Mouse (Mus musculus) liver, embryonic 11.5 days (tissue): Measurements from ENCODE around the gene Olfr665. TPM values are rescaled to one million over a fixed set of nuclear protein-coding genes. Genes with fewer than 3 reads are reported as not detected.
"Not testable (repeated sequence)": the region's sequence is repeated elsewhere in the genome, so short reads cannot be mapped to it uniquely, and the experiment has no call there.

Source experiments
- ATAC-seq: fragments of 200-750 bp; cut with Nextera tagmentation; replicated peaks from 2 replicates; pipeline ENCODE4 v1.8.0; 2017; ENCODE audit warnings: moderate number of reproducible peaks, mild to moderate bottlenecking, moderate TSS enrichment, moderate library complexity; ENCODE audit not compliant: low FRiP score
- DNase-seq: peaks from one replicate; pipeline ENCODE4 v3.0.0-alpha.2; 2017; ENCODE audit warnings: low spot score
- H3K27ac ChIP-seq: fragments of 300-500 bp; sonication (generic); 2 replicates; pipeline ENCODE4 v1.5.1; 2014; ENCODE audit warnings: mild to moderate bottlenecking, low read depth, low read length, control low read depth
- H3K27me3 ChIP-seq: fragments of 300-500 bp; sonication (generic); replicated peaks from 2 replicates; pipeline ENCODE4 v1.6.1; 2014; ENCODE audit warnings: low read length, mixed read lengths; ENCODE audit not compliant: control insufficient read depth, insufficient read depth
- H3K36me3 ChIP-seq: fragments of 300-500 bp; sonication (generic); 2 replicates; pipeline ENCODE4 v1.6.1; 2014; ENCODE audit warnings: mild to moderate bottlenecking, low read length, moderate library complexity, mixed read lengths; ENCODE audit not compliant: control insufficient read depth, insufficient read depth
- H3K4me1 ChIP-seq: fragments of 300-500 bp; sonication (generic); replicated peaks from 2 replicates; pipeline ENCODE4 v1.6.1; 2014; ENCODE audit warnings: low read length, mixed read lengths; ENCODE audit not compliant: control insufficient read depth, insufficient read depth
- H3K4me2 ChIP-seq: fragments of 300-500 bp; sonication (generic); 2 replicates; pipeline ENCODE4 v1.6.1; 2014; ENCODE audit warnings: mild to moderate bottlenecking, control low read depth, moderate library complexity
- H3K4me3 ChIP-seq: fragments of 300-500 bp; sonication (generic); 2 replicates; pipeline ENCODE4 v1.5.1; 2014; ENCODE audit warnings: low read depth, low read length, control low read depth
- H3K9ac ChIP-seq: fragments of 300-500 bp; sonication (generic); 2 replicates; pipeline ENCODE4 v1.6.1; 2014; ENCODE audit warnings: low read depth, low read length, control low read depth
- H3K9me3 ChIP-seq: fragments of 300-500 bp; sonication (generic); 2 replicates; pipeline ENCODE4 v1.6.1; 2016; ENCODE audit warnings: low read length, inconsistent platforms, mixed read lengths; ENCODE audit not compliant: control insufficient read depth
- WGBS: fragments of 180-500 bp; shearing (Covaris S2); extraction: QIAGEN DNeasy Blood & Tissue Kit; methylation state at CpG from one replicate; pipeline ENCODE4 v1.1.7; 2014; 5-methylcytosine and 5-hydroxymethylcytosine counted together
- polyA plus RNA-seq: library from polyadenylated mRNA; unstranded; fragments of >200 nt; fragmentation: Nextera tagmentation; extraction: Ambion mirVana; gene quantifications from 2 replicates; pipeline ENCODE4 v1.2.1, GENCODE M21; 2014

Gene Olfr665
- not detected in 2 replicates for polyA plus RNA-seq

DNA sequence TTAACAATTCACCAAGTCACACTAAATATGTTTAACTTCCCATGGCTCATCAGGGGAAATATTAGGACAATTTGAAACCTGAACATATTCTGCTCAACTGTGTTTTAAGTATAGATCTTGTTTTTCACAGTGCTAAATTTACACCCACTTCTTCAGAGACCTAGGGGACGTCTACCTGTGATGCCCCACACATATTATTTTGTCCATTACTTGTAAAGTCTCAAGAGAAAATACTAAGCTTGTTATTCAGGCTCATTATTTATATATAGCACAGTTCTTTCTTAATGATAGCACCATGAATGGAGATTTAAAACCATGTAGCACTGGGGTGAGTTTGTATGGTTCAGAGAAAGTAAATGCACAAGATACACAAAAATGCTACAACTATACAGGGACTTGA, at the start of gene Olfr665:
Olfr665 (plus strand) TSS at position 301 of the 400 bp plus-strand sequence.
- H3K4me3 ChIP-seq = no peak within 1 kb of the TSS
- WGBS = 32% methylated on average over 1 of the region's 1 CpGs
- no peak within 1 kb of the TSS for H3K27ac ChIP-seq
- no peaks in the 10 kb centered on the region for H3K36me3 ChIP-seq
- no peaks in the 10 kb centered on the region for H3K9me3 ChIP-seq
- H3K27me3 ChIP-seq = no peaks in the 10 kb centered on the region
- H3K4me2 ChIP-seq = no peak within 1 kb of the TSS
- H3K4me1 ChIP-seq = no peaks in the 10 kb centered on the region
- H3K9ac ChIP-seq = no peak within 1 kb of the TSS
- no peak for DNase-seq
- ATAC-seq = no peak

DNA sequence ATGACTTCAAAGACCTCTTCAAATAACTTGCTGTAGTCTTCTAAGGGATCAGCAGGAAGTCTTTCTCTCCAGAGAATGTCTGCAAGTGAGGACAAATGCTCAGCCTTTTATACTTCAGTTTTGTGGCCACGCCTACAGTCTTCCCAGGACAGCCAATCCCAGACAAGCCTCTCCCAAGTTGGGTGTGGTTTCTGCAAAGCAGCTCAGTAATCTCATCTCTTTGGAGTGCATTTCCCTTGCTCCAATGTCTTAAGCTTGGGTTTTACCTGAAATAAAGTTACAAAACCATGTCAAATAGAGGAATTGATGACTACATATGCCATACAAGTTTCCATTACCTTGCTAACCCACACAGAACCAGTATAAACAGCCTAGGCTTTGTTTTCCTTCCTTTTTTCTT, 35.3 kb upstream of the Olfr665 start, which contains the start of gene Usp17lb:
Usp17lb (minus strand) TSS at position 101 of the 400 bp plus-strand sequence.
- WGBS = 63% methylated on average over 1 of the region's 1 CpGs
- no peaks in the 10 kb centered on the region for H3K36me3 ChIP-seq
- ATAC-seq = no peak
- no peaks in the 10 kb centered on the region for H3K27me3 ChIP-seq
- no peak within 1 kb of the TSS for H3K27ac ChIP-seq
- DNase-seq = no peak
- no peaks in the 10 kb centered on the region for H3K4me1 ChIP-seq
- H3K9ac ChIP-seq = no peak within 1 kb of the TSS
- H3K4me3 ChIP-seq = no peak within 1 kb of the TSS
- H3K4me2 ChIP-seq = no peak within 1 kb of the TSS
- H3K9me3 ChIP-seq = no peaks in the 10 kb centered on the region

DNA sequence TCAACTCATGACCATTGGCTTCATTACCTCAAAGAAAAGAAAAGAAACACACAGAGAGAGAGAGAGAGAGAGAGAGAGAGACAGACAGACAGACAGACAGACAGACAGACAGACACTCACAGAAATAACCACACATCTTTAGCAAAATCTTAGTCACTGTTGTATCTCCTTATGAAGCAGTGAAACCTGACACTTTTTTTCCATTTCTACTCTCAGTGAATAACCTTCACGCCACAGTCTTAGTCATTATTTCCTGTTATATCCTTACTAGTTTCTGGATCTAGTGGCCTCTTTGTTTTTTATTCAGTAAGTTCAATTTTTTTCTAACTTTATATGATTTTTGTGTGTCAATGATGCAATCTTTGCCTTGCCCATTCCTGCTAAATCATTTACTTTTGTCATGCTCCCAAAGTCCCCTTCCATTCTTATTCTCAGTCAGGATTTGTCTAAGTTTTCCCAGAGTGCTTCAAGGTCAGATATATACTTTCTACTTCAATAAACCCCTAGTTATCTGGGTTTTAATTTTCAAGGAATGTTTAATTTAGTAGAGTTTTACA, 34.0 kb upstream of the Olfr665 start:
- Histone ChIP-seq H3K27me3 (no peaks in the 10 kb centered on the region), H3K9ac (no peak overlapping the region), H3K4me2 (no peak overlapping the region), H3K27ac (no peak overlapping the region), H3K9me3 (no peaks in the 10 kb centered on the region), H3K36me3 (no peaks in the 10 kb centered on the region), H3K4me3 (no peak overlapping the region), H3K4me1 (no peaks in the 10 kb centered on the region)
- ATAC-seq (no peak), DNase-seq (no peak)
- WGBS = 71% methylated on average over 1 of the region's 1 CpGs

DNA sequence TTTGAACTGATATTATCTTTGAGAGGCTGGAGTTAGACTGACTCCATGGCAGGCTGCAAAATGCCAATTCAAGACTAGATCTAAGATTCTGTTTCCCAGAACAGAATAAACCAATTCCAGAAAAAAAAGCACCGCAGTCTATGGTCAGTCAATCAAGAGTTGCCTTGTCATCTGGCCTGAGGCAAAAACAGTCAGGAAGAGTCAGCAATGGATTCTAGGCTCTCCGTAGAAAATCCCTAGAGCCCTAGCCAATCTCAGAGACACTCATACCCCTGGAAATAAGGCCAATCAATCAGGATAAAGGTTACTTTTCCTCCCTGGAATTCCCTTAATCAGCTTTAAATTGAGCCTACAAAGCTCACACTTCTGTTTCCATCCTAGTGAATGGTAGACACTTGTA, 26.3 kb upstream of the Olfr665 start:
- DNase-seq, H3K4me1 ChIP-seq, H3K27ac ChIP-seq, H3K9me3 ChIP-seq, H3K4me3 ChIP-seq, ATAC-seq, H3K36me3 ChIP-seq, H3K4me2 ChIP-seq, H3K27me3 ChIP-seq, H3K9ac ChIP-seq: not testable (repeated sequence)
- 82% methylated on average over 2 of the region's 2 CpGs for WGBS

DNA sequence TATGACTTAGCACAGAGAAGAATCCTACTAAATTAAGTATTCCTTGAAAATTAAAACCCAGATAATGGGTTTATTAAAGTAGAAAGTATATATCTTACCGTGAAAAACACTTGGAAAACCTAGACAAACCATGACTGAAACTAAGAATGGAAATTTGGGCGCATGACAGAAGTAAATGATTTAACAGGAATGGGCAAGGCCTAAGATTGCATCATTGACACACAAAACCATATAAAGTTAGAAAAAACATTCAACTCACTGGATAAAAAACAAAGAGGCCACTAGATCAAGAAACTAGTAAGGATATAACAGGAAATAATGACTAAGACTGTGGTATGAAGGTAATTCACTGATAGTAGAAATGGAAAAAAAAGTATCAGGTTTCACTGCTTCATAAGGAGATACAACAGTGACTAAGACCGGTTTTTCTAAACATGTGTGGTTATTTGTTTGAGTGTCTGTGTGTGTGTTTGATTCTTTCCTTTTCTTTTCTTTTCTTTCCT, 22.5 kb upstream of the Olfr665 start:
- 70% methylated on average over 3 of the region's 3 CpGs for WGBS
- DNase-seq = no peak
- H3K36me3 ChIP-seq = no peaks in the 10 kb centered on the region
- H3K9ac ChIP-seq = no peak overlapping the region
- H3K27me3 ChIP-seq = no peaks in the 10 kb centered on the region
- no peak overlapping the region for H3K4me2 ChIP-seq
- no peak overlapping the region for H3K27ac ChIP-seq
- H3K9me3 ChIP-seq = no peaks in the 10 kb centered on the region
- no peak for ATAC-seq
- no peak overlapping the region for H3K4me3 ChIP-seq
- H3K4me1 ChIP-seq = no peaks in the 10 kb centered on the region

DNA sequence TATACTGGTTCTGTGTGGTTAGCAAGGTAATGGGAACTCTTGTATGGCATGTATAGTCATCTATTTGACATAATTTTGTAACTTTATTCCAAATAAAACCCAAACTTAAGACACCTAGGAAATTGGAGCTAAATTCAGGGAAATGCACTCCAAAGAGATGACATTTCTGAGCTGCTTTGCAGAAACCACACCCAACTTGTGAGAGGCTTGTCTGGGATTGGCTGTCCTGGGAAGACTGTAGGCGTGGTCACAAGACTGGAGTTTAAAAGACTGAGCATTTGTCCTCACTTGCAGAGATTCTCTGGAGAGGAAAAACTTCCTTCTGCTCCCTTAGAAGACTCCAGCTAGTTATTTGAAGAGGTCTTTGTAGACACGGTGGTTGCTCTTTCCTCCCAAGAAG, 21.1 kb upstream of the Olfr665 start, which contains the start of gene Usp17la:
Usp17la (plus strand) TSS at position 301 of the 400 bp plus-strand sequence.
- H3K4me2 ChIP-seq, H3K27me3 ChIP-seq, H3K4me3 ChIP-seq, DNase-seq, H3K9ac ChIP-seq, H3K36me3 ChIP-seq, H3K4me1 ChIP-seq, ATAC-seq, H3K9me3 ChIP-seq, H3K27ac ChIP-seq: not testable (repeated sequence)
- WGBS = 60% methylated on average over 2 of the region's 2 CpGs

DNA sequence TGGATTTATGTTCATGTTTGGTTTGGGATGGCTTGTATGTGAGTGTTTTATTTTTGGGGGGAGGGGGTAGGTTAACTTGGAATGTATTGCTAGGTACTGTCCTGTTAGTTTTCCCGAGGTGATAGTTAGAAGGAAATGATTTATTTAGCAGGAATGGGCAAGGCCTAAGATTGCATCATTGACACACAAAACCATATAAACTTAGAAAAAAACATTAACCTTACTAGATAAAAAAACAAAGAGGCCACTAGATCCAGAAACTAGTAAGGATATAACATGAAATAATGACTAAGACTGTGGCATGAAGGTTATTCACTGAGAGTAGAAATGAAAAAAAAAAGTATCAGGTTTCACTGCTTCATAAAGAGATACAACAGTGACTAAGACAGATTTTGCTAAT, 20.1 kb upstream of the Olfr665 start:
- DNase-seq = no peak

DNA sequence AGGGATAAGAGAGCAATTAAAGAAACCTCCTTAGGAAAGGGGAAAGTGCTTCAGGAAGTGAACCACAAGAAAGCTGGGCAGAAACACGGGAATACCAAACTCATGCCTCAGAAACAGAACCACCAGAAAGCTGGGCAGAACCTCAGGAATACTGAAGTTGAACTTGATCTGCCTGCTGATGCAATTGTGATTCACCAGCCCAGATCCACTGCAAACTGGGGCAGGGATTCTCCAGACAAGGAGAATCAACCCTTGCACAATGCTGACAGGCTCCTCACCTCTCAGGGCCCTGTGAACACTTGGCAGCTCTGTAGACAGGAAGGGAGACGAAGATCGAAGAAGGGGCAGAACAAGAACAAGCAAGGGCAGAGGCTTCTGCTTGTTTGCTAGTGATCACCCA, 16.4 kb upstream of the Olfr665 start:
- Histone ChIP-seq H3K4me2 (no peak overlapping the region), H3K9me3 (no peaks in the 10 kb centered on the region), H3K9ac (no peak overlapping the region), H3K27ac (no peak overlapping the region), H3K4me1 (no peaks in the 10 kb centered on the region), H3K27me3 (no peaks in the 10 kb centered on the region), H3K4me3 (no peak overlapping the region), H3K36me3 (no peaks in the 10 kb centered on the region)
- WGBS = 82% methylated on average over 3 of the region's 3 CpGs
- no peak for ATAC-seq
- DNase-seq = no peak

More for the DNA sequence above, 20.1 kb upstream of the Olfr665 start:
- ATAC-seq = no peak
- no peak overlapping the region for H3K27ac ChIP-seq
- no peaks in the 10 kb centered on the region for H3K36me3 ChIP-seq
- H3K27me3 ChIP-seq = no peaks in the 10 kb centered on the region
- no peaks in the 10 kb centered on the region for H3K4me1 ChIP-seq
- H3K9me3 ChIP-seq = no peaks in the 10 kb centered on the region
- H3K4me3 ChIP-seq = no peak overlapping the region
- H3K9ac ChIP-seq = no peak overlapping the region
- 68% methylated on average over 1 of the region's 1 CpGs for WGBS
- no peak overlapping the region for H3K4me2 ChIP-seq

DNA sequence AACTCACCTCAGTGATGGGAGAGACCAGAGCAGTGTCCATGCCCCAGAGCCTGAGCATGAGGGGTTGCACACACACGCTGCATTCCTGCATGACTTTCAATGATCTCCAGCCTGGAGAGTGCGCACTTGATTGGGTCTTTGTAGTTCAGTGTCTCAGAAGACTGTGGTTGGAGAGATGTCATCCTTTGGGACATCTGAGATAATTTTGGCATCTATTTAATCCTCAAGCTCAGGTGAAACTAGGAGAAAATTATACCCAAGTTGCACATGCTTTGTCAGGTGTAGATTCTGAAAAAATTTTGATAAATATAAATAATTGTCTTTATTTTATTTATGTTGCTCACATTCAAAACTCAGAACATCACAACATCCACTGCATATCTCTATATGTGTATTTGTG, 18.0 kb downstream of the Olfr665 start, which contains the start of gene Olfr666:
Olfr666 (minus strand) TSS at position 101 of the 400 bp plus-strand sequence.
- H3K9me3 ChIP-seq = no peaks in the 10 kb centered on the region
- H3K4me2 ChIP-seq = no peak within 1 kb of the TSS
- H3K36me3 ChIP-seq = no peaks in the 10 kb centered on the region
- WGBS = 76% methylated on average over 2 of the region's 2 CpGs
- no peak within 1 kb of the TSS for H3K9ac ChIP-seq
- DNase-seq (no peak), ATAC-seq (no peak)
- H3K4me3 ChIP-seq = no peak within 1 kb of the TSS
- no peaks in the 10 kb centered on the region for H3K27me3 ChIP-seq
- no peaks in the 10 kb centered on the region for H3K4me1 ChIP-seq
- H3K27ac ChIP-seq = no peak within 1 kb of the TSS
